Mouse (Mus musculus) liver, adult (tissue): ENCODE measurements around the gene Prrt2.

Experiments
- GATA4 ChIP-seq: IDR thresholded peaks from 2 replicates; pipeline ENCODE4 v1.6.1; 2014; ENCODE audit warnings: mild to moderate bottlenecking, low read length; ENCODE audit not compliant: insufficient replicate concordance

Gene Prrt2

DNA sequence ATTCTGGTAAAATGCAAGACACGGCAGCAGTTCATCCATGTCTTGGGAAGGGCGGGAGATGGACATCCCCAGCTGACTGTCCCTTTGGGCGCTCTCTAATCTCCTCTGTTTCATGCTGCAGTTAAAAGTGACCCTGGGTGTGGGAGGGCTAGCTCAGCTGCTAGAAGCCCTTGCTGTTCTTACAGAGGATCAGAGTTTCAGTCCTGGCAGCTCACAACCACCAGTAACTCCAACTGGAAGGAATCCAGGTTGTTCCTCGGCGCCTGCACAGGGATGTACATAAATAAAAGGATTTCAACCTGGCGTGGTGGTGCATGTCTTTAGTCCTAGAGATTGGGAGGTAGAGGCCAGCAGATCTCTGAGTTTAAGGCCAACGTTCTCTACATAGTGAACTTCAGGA, 37.9 kb downstream of the Prrt2 start:
- no peak for TF ChIP-seq GATA4

DNA sequence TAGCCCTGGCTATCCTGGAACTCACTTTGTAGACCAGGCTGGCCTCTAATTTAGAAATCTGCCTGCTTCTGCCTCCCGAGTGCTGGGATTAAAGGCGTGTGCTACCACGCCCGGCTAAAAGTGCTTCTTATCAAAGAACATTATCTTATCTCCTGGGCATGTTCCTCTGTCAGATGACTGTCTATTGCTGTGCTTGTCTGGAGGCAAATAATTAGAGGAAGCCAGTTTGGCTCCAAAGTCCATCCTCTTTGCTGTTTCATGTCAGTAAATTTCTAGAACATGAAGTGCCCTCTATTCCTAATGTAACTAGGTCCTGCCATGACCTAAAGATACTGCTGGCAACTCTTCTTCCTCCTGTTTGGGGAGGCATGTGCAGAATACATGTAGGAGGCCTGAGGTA, 39.0 kb downstream of the Prrt2 start:
- TF ChIP-seq GATA4 = peak; percentile 79; the same call in 1 of the 2 replicates

DNA sequence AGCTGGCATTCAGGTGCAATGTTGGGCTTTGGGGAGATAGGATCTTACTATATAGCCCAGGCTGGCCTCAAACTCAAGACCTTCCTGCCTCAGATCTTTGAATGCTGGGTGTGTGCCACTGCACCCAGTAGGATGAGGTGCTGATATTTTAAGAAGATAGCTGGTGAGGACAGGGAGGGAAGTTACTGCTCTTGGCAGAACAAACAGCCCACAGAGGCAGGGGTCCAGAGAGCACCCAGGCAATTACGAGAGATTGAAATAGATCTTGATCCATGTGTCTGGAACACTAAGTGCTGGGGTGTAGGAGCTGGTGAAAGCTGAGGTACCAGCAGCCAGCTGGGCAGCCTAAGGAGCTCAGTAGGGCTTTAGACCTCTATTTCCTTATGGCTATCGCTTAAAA, 39.4 kb downstream of the Prrt2 start:
- TF ChIP-seq GATA4 = no peak

DNA sequence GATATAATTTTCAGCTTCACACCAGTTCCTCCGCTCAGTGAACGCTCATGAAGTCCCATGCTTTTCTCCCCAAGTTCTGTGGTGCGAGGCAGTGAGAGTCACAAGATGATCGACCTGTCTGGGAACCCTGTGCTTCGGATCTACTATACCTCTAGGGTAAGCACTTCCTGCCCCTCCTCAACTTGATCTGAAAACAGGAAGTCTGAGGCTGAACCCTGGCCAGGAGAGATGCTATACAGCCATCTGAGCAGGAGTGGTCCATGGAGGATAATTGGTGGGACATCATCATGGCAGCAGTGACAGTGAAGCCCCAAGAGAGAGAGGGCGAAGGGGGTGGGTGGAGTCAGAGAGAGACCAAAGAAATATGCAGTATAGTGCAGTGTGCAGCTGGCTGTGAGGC, 42.2 kb downstream of the Prrt2 start:
- TF ChIP-seq GATA4 = no peak

DNA sequence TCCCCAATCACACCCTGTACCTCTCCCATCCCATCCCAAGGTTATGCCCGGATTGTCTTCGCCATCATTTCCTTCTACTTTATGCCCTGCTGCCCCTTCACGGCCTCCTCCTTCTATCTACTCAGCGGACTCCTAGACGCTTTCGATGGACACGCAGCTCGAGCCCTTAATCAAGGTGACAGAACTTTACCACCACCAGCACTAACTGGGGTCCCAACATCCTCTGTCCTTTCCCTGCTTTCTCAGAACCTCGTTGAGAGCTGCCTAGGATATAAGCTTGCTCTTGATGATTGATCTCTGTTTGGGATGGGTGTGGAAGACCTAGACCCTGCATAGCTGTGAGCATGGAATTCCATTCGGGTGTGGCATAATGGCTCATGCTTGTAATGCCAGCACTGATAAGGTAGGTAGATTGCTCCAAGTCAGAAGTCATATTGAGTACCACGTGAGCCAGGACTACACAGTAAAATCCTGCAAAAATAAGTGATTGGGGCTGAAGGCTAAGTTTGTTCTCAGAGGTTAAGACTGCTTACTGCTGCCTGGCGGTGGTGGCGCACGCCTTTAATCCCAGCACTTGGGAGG, 44.0 kb downstream of the Prrt2 start:
- TF ChIP-seq GATA4 = no peak

DNA sequence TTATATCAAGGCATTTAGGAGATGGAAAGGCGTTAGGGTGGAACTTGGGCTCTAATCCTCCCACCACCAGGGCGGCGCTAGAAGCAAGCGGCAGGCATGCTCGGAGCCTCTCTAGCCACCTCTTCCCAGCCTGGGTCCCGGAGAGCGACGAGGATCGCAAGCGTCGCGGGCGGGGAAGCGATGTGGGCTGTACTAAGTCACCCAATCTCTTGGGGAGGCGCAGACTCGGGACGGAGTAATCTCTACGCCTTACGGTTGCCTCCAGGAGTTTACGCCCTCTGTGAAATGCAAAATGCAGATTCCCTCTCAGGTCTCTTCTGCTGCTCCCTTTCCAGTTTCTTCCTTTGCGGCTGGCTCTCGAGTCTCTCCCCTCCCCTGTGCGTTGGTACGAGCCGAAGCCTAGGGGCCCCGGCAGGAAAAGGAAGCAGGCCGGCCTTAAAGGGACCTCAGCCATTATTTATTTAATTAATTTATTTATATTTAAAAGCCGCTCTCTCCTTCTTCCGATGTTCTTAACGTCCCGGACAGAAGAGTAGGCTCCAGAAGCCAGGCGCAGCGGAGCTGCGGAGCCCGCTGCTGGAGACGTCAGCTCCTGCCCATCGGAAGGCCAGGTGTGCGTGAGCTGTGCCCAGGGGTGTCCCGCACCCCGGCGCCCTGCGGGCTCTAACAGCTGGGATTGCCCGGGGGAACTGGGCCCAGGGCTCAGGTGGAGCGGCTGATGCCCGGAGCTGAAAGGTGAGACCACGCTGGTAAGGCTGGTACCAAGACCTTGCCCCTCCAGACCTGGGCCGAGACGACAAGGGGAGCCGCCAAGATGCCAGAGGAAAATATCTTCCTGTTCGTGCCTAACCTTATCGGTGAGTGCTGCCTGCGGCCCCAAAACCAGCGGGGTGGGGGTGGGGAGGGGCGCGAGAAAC, 44.8 kb downstream of the Prrt2 start, which contains the start of gene Cdiptos:
Gene Cdiptos, minus strand, starts transcription at position 149 of the 917 bp plus-strand sequence.
- peak; percentile 88; the same call in 1 of the 2 replicates for TF ChIP-seq GATA4

DNA sequence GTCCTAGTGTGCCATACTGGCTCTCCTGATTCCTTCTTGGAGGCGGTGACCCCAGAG, 45.3 kb downstream of the Prrt2 start, which contains the start of gene Cdipt:
Gene Cdipt, plus strand, starts transcription at position 22 of the 57 bp plus-strand sequence.
- no peak for TF ChIP-seq GATA4

DNA sequence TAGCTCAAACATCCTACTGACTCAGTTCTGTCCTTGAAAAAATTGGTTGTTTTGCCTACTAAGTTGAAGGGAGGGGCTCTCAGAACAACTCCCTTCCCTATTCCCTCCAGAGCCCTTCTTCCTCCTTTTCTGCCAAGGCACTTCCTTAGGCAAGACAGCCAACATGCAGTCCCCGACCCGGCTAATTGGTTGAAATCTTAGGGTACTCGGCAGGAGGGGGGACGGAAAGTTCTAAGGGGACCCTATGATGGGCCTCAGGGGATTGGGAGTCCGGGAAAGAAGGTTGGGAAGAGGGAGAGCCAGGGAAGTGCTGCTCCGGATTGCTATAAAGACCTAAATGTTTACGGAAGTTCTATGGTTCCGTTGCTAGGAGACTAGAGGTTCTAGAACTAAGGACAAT, 45.5 kb downstream of the Prrt2 start:
- TF ChIP-seq GATA4 = no peak
